Mouse (Mus musculus) liver, embryonic 13.5 days (tissue): ENCODE measurements around the gene Nos2. TPM values are rescaled to one million over a fixed set of nuclear protein-coding genes. Genes with fewer than 3 reads are reported as not detected.
A peak's percentile ranks its signal among the peaks of the same experiment; 100 is the strongest.

Experiments used
- ATAC-seq: fragments of 200-750 bp; cut with Nextera tagmentation; 2 replicates; pipeline ENCODE4 v1.8.0; 2017; ENCODE audit warnings: low read depth, mild to moderate bottlenecking, moderate number of reproducible peaks, moderate library complexity
- DNase-seq: peaks from one replicate; pipeline ENCODE4 v3.0.0; 2022
- H3K27ac ChIP-seq: fragments of 300-500 bp; sonication (generic); 2 replicates; pipeline ENCODE4 v1.5.1; 2015; ENCODE audit warnings: moderate library complexity, mild to moderate bottlenecking, inconsistent platforms
- H3K27me3 ChIP-seq: fragments of 300-500 bp; sonication (generic); 2 replicates; pipeline ENCODE4 v1.6.1; 2015; ENCODE audit warnings: mild to moderate bottlenecking, inconsistent platforms
- H3K36me3 ChIP-seq: fragments of 300-500 bp; sonication (generic); 2 replicates; pipeline ENCODE4 v1.6.1; 2015; ENCODE audit warnings: mild to moderate bottlenecking, inconsistent platforms
- H3K4me1 ChIP-seq: fragments of 300-500 bp; sonication (generic); replicated peaks from 2 replicates; pipeline ENCODE4 v1.6.1; 2015; ENCODE audit warnings: inconsistent platforms
- H3K4me2 ChIP-seq: fragments of 300-500 bp; sonication (generic); 2 replicates; pipeline ENCODE4 v1.6.1; 2015; ENCODE audit warnings: inconsistent platforms, mild to moderate bottlenecking, moderate library complexity
- H3K4me3 ChIP-seq: fragments of 300-500 bp; sonication (generic); replicated peaks from 2 replicates; pipeline ENCODE4 v1.5.1; 2015; ENCODE audit warnings: mild to moderate bottlenecking, inconsistent platforms
- H3K9ac ChIP-seq: fragments of 300-500 bp; sonication (generic); 2 replicates; pipeline ENCODE4 v1.6.1; 2015; ENCODE audit warnings: mild to moderate bottlenecking, inconsistent platforms
- H3K9me3 ChIP-seq: fragments of 300-500 bp; sonication (generic); replicated peaks from 2 replicates; pipeline ENCODE4 v1.6.1; 2016; ENCODE audit warnings: inconsistent platforms
- WGBS: fragments of 180-500 bp; shearing (Covaris S2); methylation state at CpG from one replicate; pipeline ENCODE4 v1.1.7; 2015; ENCODE audit not compliant: insufficient replicate concordance; 5-methylcytosine and 5-hydroxymethylcytosine counted together
- polyA plus RNA-seq: library from polyadenylated mRNA; unstranded; fragments of >200 nt; fragmentation: Nextera tagmentation; extraction: Ambion mirVana; gene quantifications from 2 replicates; pipeline ENCODE4 v1.2.1, GENCODE M21; 2015

Gene Nos2
- polyA plus RNA-seq, 1 experiment from 2014 or later: 0.02 TPM

- ATAC-seq: no peak
- Histone ChIP-seq H3K4me2 (no peak overlapping the region), H3K9me3 (no peaks in the 10 kb centered on the region), H3K4me3 (no peak overlapping the region), H3K9ac (no peak overlapping the region), H3K27ac (no peak overlapping the region), H3K4me1 (peaks cover 5% of the 10 kb centered on the region; the same call in 1 of the 2 replicates), H3K27me3 (peaks cover 63% of the 10 kb centered on the region), H3K36me3 (no peaks in the 10 kb centered on the region)
- DNase-seq: peak; percentile 7
- 29% methylated on average over 8 of the region's 8 CpGs for WGBS
Observed at GRCm38 (mm10) chr11:78922678-78923407, 2.3 kb downstream of the Nos2 start.

- peaks cover 63% of the 10 kb centered on the region for H3K27me3 ChIP-seq
- H3K9me3 ChIP-seq: no peaks in the 10 kb centered on the region
- peaks cover 5% of the 10 kb centered on the region; the same call in 1 of the 2 replicates for H3K4me1 ChIP-seq
- no peaks in the 10 kb centered on the region for H3K36me3 ChIP-seq
- no peak overlapping the region for H3K4me3 ChIP-seq
- H3K4me2 ChIP-seq: no peak overlapping the region
- H3K9ac ChIP-seq: no peak overlapping the region
- ATAC-seq: no peak
- DNase-seq: no peak
- H3K27ac ChIP-seq: no peak overlapping the region
- WGBS: 9% methylated on average over 9 of the region's 9 CpGs
Observed at GRCm38 (mm10) chr11:78924111-78924510, 3.5 kb downstream of the Nos2 start.

- Histone ChIP-seq H3K27me3 (peaks cover 69% of the 10 kb centered on the region), H3K9ac (no peak overlapping the region)
- DNase-seq: no peak
Observed at GRCm38 (mm10) chr11:78924916-78925315, 4.3 kb downstream of the Nos2 start.

GRCm38 (mm10) chr11:78929345-78929744 is 8.8 kb downstream of the Nos2 start:
- no peak for DNase-seq
- H3K27ac ChIP-seq: no peak overlapping the region
- H3K27me3 ChIP-seq: peaks cover 38% of the 10 kb centered on the region
- no peaks in the 10 kb centered on the region for H3K36me3 ChIP-seq
- no peak for ATAC-seq
- H3K9ac ChIP-seq: no peak overlapping the region
- no peak overlapping the region for H3K4me2 ChIP-seq
- peaks cover 5% of the 10 kb centered on the region; the same call in 1 of the 2 replicates for H3K4me1 ChIP-seq
- WGBS: 66% methylated on average over 5 of the region's 5 CpGs
- no peaks in the 10 kb centered on the region for H3K9me3 ChIP-seq
- H3K4me3 ChIP-seq: no peak overlapping the region

More at GRCm38 (mm10) chr11:78924916-78925315, 4.3 kb downstream of the Nos2 start:
- Histone ChIP-seq H3K4me3 (peak overlapping the region; percentile 41), H3K36me3 (no peaks in the 10 kb centered on the region), H3K4me1 (peaks cover 5% of the 10 kb centered on the region; the same call in 1 of the 2 replicates), H3K27ac (no peak overlapping the region), H3K9me3 (no peaks in the 10 kb centered on the region), H3K4me2 (peak overlapping the region; percentile 57)
- WGBS: 1% methylated on average over 37 of the region's 37 CpGs
- no peak for ATAC-seq

GRCm38 (mm10) chr11:78934307-78934706 is 13.7 kb downstream of the Nos2 start:
- DNase-seq (no peak), ATAC-seq (no peak)
- 58% methylated on average over 7 of the region's 7 CpGs for WGBS

GRCm38 (mm10) chr11:78934727-78935126 is 14.1 kb downstream of the Nos2 start:
- Histone ChIP-seq H3K36me3 (no peaks in the 10 kb centered on the region), H3K4me2 (no peak overlapping the region), H3K9me3 (no peaks in the 10 kb centered on the region), H3K27me3 (peaks cover under 1% of the 10 kb centered on the region; the same call in 1 of the 2 replicates), H3K9ac (no peak overlapping the region), H3K4me1 (no peaks in the 10 kb centered on the region), H3K4me3 (no peak overlapping the region), H3K27ac (no peak overlapping the region)
- ATAC-seq (no peak), DNase-seq (no peak)
- 57% methylated on average over 4 of the region's 4 CpGs for WGBS

More at GRCm38 (mm10) chr11:78934307-78934706, 13.7 kb downstream of the Nos2 start:
- no peak overlapping the region for H3K4me3 ChIP-seq
- H3K9ac ChIP-seq: no peak overlapping the region
- H3K4me2 ChIP-seq: no peak overlapping the region
- no peaks in the 10 kb centered on the region for H3K9me3 ChIP-seq
- H3K36me3 ChIP-seq: no peaks in the 10 kb centered on the region
- no peaks in the 10 kb centered on the region for H3K4me1 ChIP-seq
- no peak overlapping the region for H3K27ac ChIP-seq
- H3K27me3 ChIP-seq: peaks cover 4% of the 10 kb centered on the region; the same call in 1 of the 2 replicates

- no peak for DNase-seq
- Histone ChIP-seq H3K4me3 (no peak overlapping the region), H3K4me1 (no peaks in the 10 kb centered on the region), H3K27ac (no peak overlapping the region), H3K27me3 (no peaks in the 10 kb centered on the region), H3K9me3 (no peaks in the 10 kb centered on the region), H3K36me3 (no peaks in the 10 kb centered on the region), H3K4me2 (no peak overlapping the region), H3K9ac (no peak overlapping the region)
- ATAC-seq: no peak
- 40% methylated on average over 6 of the region's 6 CpGs for WGBS
Observed at GRCm38 (mm10) chr11:78935178-78935577, 14.6 kb downstream of the Nos2 start.

- ATAC-seq (no peak), DNase-seq (no peak)
- WGBS: 67% methylated on average over 1 of the region's 1 CpGs
- H3K9ac ChIP-seq: no peak overlapping the region
- H3K27me3 ChIP-seq: no peaks in the 10 kb centered on the region
- no peak overlapping the region for H3K4me3 ChIP-seq
- no peak overlapping the region for H3K4me2 ChIP-seq
- no peak overlapping the region for H3K27ac ChIP-seq
- no peaks in the 10 kb centered on the region for H3K4me1 ChIP-seq
- H3K36me3 ChIP-seq: no peaks in the 10 kb centered on the region
- no peaks in the 10 kb centered on the region for H3K9me3 ChIP-seq
Observed at GRCm38 (mm10) chr11:78943083-78943482, 22.5 kb downstream of the Nos2 start.

GRCm38 (mm10) chr11:78950365-78950764 is 29.8 kb downstream of the Nos2 start:
- Histone ChIP-seq H3K27me3 (peaks cover 37% of the 10 kb centered on the region), H3K4me3 (no peak overlapping the region), H3K4me2 (no peak overlapping the region), H3K4me1 (0 out of 2 replicates have a peak, but pooled peaks cover 2% of the 10 kb centered on the region), H3K9me3 (no peaks in the 10 kb centered on the region), H3K9ac (no peak overlapping the region), H3K27ac (no peak overlapping the region), H3K36me3 (no peaks in the 10 kb centered on the region)
- no peak for DNase-seq
- ATAC-seq: no peak
- 71% methylated on average over 8 of the region's 8 CpGs for WGBS

GRCm38 (mm10) chr11:78952467-78952866 is 31.9 kb downstream of the Nos2 start:
- Histone ChIP-seq H3K27me3 (peaks cover 47% of the 10 kb centered on the region), H3K4me2 (no peak overlapping the region)

GRCm38 (mm10) chr11:78956260-78956659 is 35.7 kb downstream of the Nos2 start:
- ATAC-seq: no peak
- H3K4me1 ChIP-seq: 0 out of 2 replicates have a peak, but pooled peaks cover 2% of the 10 kb centered on the region
- no peak overlapping the region for H3K9ac ChIP-seq

More at GRCm38 (mm10) chr11:78952467-78952866, 31.9 kb downstream of the Nos2 start:
- no peak for ATAC-seq
- Histone ChIP-seq H3K9me3 (no peaks in the 10 kb centered on the region), H3K4me3 (no peak overlapping the region), H3K4me1 (0 out of 2 replicates have a peak, but pooled peaks cover 2% of the 10 kb centered on the region), H3K36me3 (no peaks in the 10 kb centered on the region), H3K9ac (no peak overlapping the region), H3K27ac (no peak overlapping the region)
- DNase-seq: no peak
- WGBS: 7% methylated on average over 17 of the region's 17 CpGs

GRCm38 (mm10) chr11:78959367-78959766 is 38.8 kb downstream of the Nos2 start:
- WGBS: 47% methylated on average over 8 of the region's 8 CpGs
- no peak overlapping the region for H3K4me3 ChIP-seq
- no peak for ATAC-seq

More at GRCm38 (mm10) chr11:78956260-78956659, 35.7 kb downstream of the Nos2 start:
- WGBS: 6% methylated on average over 7 of the region's 7 CpGs
- Histone ChIP-seq H3K4me3 (no peak overlapping the region), H3K9me3 (no peaks in the 10 kb centered on the region), H3K27ac (no peak overlapping the region), H3K36me3 (no peaks in the 10 kb centered on the region), H3K4me2 (no peak overlapping the region), H3K27me3 (peaks cover 55% of the 10 kb centered on the region)
- peak; percentile 41 for DNase-seq

More at GRCm38 (mm10) chr11:78959367-78959766, 38.8 kb downstream of the Nos2 start:
- Histone ChIP-seq H3K36me3 (peaks cover 13% of the 10 kb centered on the region; the same call in 1 of the 2 replicates), H3K4me2 (no peak overlapping the region), H3K4me1 (no peaks in the 10 kb centered on the region), H3K9ac (no peak overlapping the region), H3K9me3 (no peaks in the 10 kb centered on the region), H3K27ac (no peak overlapping the region), H3K27me3 (peaks cover 27% of the 10 kb centered on the region)
- DNase-seq: no peak
